Mouse (Mus musculus): ENCODE results near the gene Fchsd2. TPM values are rescaled to one million over a fixed set of nuclear protein-coding genes. Genes with fewer than 3 reads are reported as not detected.

The Fchsd2 gene
- total RNA-seq, 4 experiments from 2014 or later = 4.2 to 5.5 (median 5.0) TPM

GRCm38 (mm10) chr7:101284504-101284903 is 191.8 kb downstream of the Fchsd2 start:
- DNase-seq (ENCODE audit: low spot score in 2 of 2) = no peak

- no peak for DNase-seq (ENCODE audit: low spot score in 2 of 2)
Measured at GRCm38 (mm10) chr7:101286891-101287290, 194.2 kb downstream of the Fchsd2 start.

GRCm38 (mm10) chr7:101287820-101288219 is 195.2 kb downstream of the Fchsd2 start:
- DNase-seq (ENCODE audit: low spot score in 2 of 2) = no peak

- no peak for DNase-seq (ENCODE audit: low spot score in 2 of 2)
Measured at GRCm38 (mm10) chr7:101288436-101288835, 195.8 kb downstream of the Fchsd2 start.

GRCm38 (mm10) chr7:101290401-101290800 is 197.7 kb downstream of the Fchsd2 start:
- no peak for DNase-seq (ENCODE audit: low spot score in 2 of 2)

- no peak for DNase-seq (ENCODE audit: low spot score in 2 of 2)
Measured at GRCm38 (mm10) chr7:101291211-101291610, 198.5 kb downstream of the Fchsd2 start.

- no peak for DNase-seq (ENCODE audit: low spot score in 2 of 2)
Measured at GRCm38 (mm10) chr7:101291641-101292040, 199.0 kb downstream of the Fchsd2 start.

- DNase-seq (ENCODE audit: low spot score in 2 of 2) = no peak
Measured at GRCm38 (mm10) chr7:101292086-101292485, 199.4 kb downstream of the Fchsd2 start.

GRCm38 (mm10) chr7:101292696-101293095 is 200.0 kb downstream of the Fchsd2 start:
- DNase-seq (ENCODE audit: low spot score in 2 of 2) = no peak

- DNase-seq (ENCODE audit: low spot score in 2 of 2) = no peak
Measured at GRCm38 (mm10) chr7:101293138-101293537, 200.5 kb downstream of the Fchsd2 start.

- no peak for DNase-seq (ENCODE audit: low spot score in 2 of 2)
Measured at GRCm38 (mm10) chr7:101293611-101294010, 200.9 kb downstream of the Fchsd2 start.

GRCm38 (mm10) chr7:101295438-101295837 is 202.8 kb downstream of the Fchsd2 start:
- DNase-seq (ENCODE audit: low spot score in 2 of 2) = no peak

GRCm38 (mm10) chr7:101296252-101297022 is 203.8 kb downstream of the Fchsd2 start:
- DNase-seq (ENCODE audit: low spot score in 2 of 2) = no peak

- DNase-seq (ENCODE audit: low spot score in 2 of 2) = no peak
Measured at GRCm38 (mm10) chr7:101297023-101297405, 204.4 kb downstream of the Fchsd2 start.

GRCm38 (mm10) chr7:101298375-101298774 is 205.7 kb downstream of the Fchsd2 start:
- DNase-seq (ENCODE audit: low spot score in 2 of 2) = no peak

GRCm38 (mm10) chr7:101301361-101301880 is 208.8 kb downstream of the Fchsd2 start:
- DNase-seq (ENCODE audit: low spot score in 2 of 2) = no peak

GRCm38 (mm10) chr7:101301881-101302456 is 209.3 kb downstream of the Fchsd2 start, which contains the start of gene Atg16l2:
Gene Atg16l2, minus strand, starts transcription at chr7:101302251.
- peak; percentile 89 to 94 for DNase-seq (ENCODE audit: low spot score in 2 of 2)

- no peak for DNase-seq (ENCODE audit: low spot score in 2 of 2)
Measured at GRCm38 (mm10) chr7:101302691-101303090, 210.0 kb downstream of the Fchsd2 start.

- no peak for DNase-seq (ENCODE audit: low spot score in 2 of 2)
Measured at GRCm38 (mm10) chr7:101306841-101307240, 214.2 kb downstream of the Fchsd2 start.

- DNase-seq (ENCODE audit: low spot score in 2 of 2) = no peak
Measured at GRCm38 (mm10) chr7:101309985-101310326, 217.3 kb downstream of the Fchsd2 start.

- DNase-seq (ENCODE audit: low spot score in 2 of 2) = peak; percentile 98 to 99
Measured at GRCm38 (mm10) chr7:101310327-101311028, 217.8 kb downstream of the Fchsd2 start.

GRCm38 (mm10) chr7:101311061-101311460 is 218.4 kb downstream of the Fchsd2 start:
- DNase-seq (ENCODE audit: low spot score in 2 of 2) = no peak

All from gastrocnemius, adult 8-10 months (tissue).